Mouse (Mus musculus): ENCODE results near the gene Lmo2.
"Not testable (repeated sequence)": the region's sequence is repeated elsewhere in the genome, so short reads cannot be mapped to it uniquely, and the experiment has no call there.

- TF ChIP-seq POLR2A (IDR thresholded peaks at IDR 0.05; ENCODE audit: low read depth, low read length); CTCF (conservative IDR thresholded peaks at IDR 0.05; ENCODE audit: insufficient read depth, insufficient read length, low read depth, low read length): not testable (repeated sequence)
These were observed 29.8 kb downstream of the Lmo2 start for GRCm38 (mm10) chr2:103987595-103987994.

All from kidney, adult 2 months (tissue).